Mouse (Mus musculus) lung, postnatal 14 days (tissue): ENCODE results near the gene Plagl2.
"Not testable (repeated sequence)": the region's sequence is repeated elsewhere in the genome, so short reads cannot be mapped to it uniquely, and the experiment has no call there.

Source experiments
- DNase-seq: peaks from one replicate; pipeline ENCODE4 v3.0.0; 2021

Gene Plagl2

DNA sequence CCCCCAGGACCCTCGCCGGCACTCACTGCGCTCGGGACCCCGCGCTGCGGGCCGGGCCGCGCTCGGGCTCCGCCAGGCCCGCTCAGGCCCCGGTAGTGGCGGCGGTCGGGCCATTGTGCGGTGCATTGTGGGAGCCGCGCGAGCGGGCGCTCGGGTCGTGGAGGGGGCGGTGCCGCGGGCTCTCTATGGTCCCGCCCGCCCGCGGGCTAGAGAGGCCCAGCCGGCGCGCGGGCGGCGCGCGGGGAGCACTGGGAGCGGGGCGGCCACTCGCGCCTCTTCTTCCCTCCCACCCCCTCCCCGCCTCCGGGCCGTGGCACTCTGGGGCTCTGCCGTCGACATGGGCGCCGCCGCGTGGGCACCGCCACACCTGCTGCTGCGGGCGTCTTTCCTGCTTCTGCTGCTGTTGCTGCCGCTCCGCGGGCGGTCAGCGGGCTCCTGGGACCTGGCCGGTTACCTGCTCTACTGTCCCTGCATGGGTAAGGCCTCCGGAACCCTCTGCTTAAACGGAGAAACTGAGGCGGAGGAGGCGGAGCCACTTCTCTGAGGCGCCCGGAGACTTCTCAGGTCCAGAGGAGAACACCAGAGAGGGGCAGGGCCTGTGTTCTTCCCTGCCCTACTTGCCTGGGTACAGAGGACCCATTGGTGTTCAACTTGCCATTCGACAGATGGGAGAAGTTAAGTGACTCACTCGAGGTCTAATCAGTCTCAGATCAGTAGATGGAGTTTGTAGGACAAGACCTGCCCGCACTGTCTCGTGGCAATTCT is at the start of gene Plagl2, which contains the start of gene Pofut1:
Plagl2 (minus strand) TSS at position 177 of the 765 bp plus-strand sequence.
Pofut1 (plus strand) TSS at position 284 of the 765 bp plus-strand sequence.
- peak; percentile 90 for DNase-seq

DNA sequence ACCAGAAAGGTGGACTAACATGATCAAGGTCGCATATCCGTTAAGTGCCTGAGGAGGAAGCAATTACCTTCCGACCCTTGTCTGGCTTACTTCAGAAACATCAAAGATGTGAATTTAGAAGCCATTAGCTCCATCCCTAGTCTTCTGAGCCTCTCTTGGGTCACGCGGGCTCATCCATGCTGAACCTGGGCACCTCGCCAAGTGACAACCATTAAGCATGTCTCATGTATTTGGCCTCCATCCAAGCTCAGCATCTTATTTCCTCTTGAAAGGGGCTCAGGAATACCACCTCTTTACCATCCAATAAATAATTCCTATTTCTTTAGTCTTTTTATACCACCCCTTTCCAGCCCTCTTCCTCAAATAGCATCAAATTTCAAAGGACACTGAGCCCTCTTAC is 46.6 kb upstream of the Plagl2 start:
- peak; percentile 34 for DNase-seq

DNA sequence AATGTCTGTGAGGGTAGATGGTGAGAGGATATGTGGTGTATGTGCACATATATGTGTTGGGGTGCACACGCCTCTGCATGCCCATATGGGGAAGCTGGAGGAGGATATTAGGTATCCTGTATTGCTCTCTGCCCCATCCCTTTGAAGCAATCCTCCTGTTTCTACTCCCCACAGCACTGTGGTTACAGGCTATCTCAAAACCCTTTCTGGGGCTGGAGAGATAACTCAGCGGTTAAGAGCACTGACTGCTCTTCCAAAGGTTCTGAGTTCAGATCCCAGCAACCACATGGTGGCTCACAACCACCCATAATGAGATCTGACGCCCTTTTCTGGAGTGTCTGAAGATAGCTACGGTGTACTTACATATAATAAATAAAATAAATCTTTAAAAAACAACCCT is 45.3 kb upstream of the Plagl2 start:
- no peak for DNase-seq

DNA sequence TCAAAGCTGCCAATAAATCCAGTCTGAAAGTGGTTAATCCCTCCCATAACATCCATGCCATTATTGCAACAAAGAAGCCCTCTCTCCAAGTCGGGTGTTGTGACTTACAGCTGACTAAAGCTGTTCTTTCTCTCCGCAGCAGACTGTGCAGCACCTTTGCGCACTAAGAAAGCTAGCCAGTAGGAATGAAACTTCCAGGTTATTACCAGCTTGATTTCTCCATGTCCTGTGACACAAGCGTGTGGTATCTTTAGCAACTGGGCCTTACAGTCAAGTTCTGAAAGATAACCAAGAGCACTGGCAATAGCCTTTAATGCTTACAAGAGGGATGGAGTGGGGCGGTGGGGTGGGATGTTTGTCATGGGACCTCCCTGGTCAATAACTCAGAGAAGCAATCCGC is 42.7 kb upstream of the Plagl2 start:
- DNase-seq, result no peak

DNA sequence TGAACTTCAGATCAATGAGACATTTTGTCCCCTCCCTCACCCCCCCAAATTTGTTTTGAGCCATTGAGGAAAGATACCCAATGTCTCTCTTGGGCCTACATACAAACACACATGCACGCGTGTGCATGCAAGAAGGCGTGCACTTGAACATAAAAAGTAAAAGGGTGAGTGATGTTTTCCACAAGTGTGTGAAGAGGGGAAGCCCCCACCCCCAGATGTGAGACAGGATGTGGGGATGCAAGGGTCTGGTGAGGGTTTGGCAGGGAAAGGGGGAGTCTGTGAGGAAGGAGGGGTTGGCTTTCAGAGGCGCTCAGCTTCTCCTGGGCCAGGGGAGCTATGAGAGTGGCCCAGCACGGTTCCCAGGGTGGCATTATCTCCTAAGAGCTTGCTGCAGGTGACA is 37.1 kb upstream of the Plagl2 start:
- DNase-seq, result no peak

DNA sequence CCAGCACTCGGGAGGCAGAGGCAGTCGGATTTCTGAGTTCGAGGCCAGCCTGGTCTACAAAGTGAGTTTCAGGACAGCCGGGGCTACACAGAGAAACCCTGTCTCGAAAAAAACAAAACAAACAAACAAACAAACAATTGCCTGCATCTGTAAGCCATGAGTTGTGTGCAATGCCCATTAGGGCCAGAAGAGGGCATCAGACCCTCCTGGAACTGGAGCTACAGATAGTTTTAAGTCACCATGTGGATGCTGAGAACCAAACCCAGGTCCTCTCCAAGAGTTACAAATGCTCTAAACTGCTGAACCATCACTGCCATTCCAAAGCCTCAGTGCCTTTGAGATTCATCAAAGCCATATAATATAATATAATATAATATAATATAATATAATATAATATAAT is 35.6 kb upstream of the Plagl2 start:
- not testable (repeated sequence) for DNase-seq

DNA sequence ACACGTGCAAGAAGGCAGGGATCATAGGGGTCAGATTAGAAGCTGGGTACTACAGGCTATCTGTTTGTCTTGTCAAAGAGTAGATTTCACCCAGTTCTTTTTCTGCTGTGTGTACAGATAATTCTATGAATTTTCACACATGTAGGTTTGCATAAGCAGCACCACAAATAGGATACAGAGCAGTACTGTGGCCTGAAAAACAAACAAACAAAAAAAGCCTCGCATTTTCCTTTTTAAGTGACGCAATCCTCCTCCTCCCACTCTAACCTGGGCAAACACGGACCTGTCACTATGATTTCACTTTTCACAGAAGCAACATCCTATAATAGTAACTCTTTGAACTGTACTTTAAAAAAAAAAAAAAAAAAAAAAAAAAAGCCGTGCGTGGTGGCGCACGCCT is 35.2 kb upstream of the Plagl2 start:
- no peak for DNase-seq

DNA sequence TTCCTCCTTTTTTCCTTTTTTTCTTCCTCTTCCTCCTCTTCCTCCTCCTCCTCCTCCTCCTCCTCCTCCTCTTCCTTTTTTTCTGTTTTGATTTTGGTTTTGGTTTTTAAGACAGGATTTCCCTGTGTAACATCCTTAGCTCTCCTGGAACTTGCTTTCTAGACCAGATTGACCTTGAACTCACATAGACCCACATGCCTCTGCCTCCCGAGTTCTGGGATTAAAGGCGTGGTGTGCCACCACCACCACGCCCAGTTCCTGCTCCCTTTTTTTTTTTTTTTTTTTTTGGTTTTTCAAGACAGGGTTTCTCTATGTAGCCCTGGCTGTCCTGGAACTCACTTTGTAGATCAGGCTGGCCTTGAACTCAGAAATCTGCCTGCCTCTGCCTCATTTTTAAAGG is 34.4 kb upstream of the Plagl2 start:
- DNase-seq, result not testable (repeated sequence)

DNA sequence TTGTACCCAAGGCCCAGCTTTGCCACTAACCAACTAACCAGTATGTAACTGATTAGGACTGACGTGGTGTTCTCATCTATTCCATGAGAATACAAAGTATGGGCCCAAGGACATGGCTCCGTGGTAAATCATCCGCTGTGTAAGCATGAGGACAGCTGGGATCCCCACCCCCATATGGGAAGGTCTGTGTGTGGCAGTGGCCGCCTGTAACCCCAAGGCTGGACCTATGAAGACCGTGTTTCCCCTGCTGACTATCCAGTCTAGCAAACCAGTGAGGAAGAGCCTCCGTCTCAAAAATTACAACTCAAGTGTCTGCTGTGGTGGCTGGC is 33.7 kb upstream of the Plagl2 start:
- DNase-seq, result no peak

DNA sequence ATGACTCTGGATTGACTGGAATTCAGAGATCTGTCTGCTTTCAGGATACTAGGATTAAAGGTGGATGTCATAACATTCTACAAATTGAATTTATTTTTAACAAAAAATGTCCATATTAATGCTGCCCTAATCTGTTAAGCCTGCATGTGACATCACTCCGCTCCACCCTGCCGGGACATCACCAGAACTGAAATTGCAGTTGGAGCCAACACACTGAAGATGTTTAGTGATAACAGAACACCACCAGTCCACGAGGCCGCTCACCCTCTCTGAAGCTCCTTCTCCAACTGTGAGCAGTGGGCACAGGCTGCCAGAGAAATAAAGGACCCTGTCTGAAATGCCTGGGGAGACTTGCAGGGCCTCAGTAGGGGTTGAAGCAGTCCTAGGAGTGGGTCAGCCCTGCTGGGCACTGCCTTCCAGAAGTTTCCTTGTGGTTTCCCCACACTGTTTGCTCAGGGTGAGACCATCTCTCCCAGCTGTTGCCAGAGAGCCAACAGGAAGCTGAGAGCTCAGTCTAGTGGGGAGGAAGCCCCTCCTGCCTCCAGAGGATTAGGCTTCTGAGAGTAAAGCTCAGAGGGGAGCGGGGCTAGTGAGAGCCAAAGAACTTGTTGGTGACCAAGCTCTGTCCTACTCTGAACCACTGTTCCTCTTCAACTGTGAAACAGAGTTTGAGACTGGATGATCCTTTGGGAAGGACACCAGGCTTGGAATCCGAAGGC is 33.1 kb upstream of the Plagl2 start:
- DNase-seq, result peak; percentile 15

DNA sequence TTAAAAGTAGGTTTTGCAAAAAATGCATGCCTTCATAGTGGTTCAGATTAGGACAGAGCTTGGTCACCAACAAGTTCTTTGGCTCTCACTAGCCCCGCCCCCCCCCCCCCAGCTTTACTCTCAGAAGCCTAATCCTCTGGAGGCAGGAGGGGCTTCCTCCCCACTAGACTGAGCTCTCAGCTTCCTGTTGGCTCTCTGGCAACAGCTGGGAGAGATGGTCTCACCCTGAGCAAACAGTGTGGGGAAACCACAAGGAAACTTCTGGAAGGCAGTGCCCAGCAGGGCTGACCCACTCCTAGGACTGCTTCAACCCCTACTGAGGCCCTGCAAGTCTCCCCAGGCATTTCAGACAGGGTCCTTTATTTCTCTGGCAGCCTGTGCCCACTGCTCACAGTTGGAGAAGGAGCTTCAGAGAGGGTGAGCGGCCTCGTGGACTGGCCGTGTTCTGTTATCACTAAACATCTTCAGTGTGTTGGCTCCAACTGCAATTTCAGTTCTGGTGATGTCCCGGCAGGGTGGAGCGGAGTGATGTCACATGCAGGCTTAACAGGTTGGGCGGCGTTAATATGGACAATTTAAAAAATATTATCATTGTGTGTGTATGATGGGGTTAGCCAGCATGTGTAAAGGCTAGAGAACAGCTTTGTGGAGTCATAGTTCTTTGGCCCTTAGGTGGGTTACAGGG is 29.1 kb upstream of the Plagl2 start:
- not testable (repeated sequence) for DNase-seq

DNA sequence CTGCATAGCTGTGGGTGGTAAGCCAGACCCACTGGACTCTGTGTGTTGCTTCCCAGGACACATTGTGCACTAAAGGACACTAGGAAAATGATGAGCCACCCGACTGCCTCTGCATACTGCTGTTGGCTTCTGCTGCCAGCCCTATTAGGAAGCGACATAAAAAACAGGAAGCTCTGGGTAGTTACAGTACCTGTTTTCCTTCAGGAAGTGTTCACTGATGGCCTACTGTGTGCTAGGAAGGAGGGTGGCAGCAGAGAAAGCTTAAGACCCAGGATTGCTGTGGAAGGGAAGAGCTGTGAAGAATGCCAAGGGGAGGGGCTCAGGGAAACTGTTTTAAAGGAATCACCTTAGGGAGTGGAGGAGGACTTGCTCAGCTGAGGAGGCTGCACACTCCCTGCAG is 26.1 kb upstream of the Plagl2 start:
- DNase-seq, result no peak

DNA sequence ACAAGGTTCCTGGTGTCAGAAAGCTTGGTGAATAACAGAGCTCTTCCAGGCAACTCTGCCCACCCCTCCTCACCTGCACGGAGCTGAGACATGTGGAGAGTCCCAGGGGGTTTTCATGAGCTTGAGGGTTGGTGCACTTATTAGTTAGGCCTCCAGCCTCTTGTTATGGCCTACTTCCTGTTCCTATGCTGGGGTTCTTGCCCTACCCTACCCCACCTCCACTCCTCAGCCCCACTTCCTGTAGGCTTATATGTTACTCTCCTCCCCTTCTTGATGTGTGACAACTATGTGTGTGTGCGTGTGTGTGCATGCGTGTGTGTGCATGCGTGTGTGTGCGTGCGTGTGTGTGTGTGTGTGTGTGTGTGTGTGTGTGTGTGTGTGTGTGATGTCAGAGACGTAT is 21.8 kb upstream of the Plagl2 start:
- DNase-seq, result no peak

DNA sequence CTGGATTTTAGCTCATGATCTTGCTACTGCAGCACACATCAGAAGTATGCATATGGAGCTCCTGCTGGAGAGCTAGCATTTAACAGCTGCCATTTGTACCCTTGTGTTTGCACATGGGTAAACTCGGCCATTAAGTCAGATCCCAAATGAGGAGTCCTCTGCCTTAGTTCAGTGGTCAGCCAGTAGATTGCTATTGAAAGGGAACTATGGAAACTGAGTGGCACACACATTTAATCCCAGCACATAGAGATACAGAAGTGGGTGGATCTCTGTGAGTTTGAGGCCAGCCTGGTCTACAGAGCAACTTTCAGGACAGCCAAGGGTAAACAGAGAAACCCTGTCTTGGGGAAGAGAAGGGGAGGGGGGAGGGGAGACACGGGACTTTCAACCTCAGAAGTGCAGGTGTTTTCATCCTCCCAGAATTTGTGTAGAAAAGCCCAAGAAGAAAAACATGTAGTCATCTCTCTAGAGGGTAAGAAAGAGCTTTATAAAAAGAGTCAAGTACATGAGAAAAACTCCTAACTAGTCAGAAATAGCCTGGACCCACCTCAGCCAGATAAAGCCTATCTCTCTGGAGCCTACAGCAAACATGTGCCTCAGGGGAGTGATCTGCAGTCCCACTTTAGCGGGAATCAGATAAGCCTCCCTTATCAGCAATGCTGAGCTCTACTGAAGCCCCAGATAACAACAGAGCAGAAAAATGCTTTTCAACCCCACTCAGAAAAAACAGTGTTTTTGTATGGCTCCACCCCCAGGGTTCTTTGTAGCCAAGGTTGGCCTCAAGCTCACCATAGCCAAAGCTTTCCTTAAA is 18.8 kb upstream of the Plagl2 start:
- no peak for DNase-seq

DNA sequence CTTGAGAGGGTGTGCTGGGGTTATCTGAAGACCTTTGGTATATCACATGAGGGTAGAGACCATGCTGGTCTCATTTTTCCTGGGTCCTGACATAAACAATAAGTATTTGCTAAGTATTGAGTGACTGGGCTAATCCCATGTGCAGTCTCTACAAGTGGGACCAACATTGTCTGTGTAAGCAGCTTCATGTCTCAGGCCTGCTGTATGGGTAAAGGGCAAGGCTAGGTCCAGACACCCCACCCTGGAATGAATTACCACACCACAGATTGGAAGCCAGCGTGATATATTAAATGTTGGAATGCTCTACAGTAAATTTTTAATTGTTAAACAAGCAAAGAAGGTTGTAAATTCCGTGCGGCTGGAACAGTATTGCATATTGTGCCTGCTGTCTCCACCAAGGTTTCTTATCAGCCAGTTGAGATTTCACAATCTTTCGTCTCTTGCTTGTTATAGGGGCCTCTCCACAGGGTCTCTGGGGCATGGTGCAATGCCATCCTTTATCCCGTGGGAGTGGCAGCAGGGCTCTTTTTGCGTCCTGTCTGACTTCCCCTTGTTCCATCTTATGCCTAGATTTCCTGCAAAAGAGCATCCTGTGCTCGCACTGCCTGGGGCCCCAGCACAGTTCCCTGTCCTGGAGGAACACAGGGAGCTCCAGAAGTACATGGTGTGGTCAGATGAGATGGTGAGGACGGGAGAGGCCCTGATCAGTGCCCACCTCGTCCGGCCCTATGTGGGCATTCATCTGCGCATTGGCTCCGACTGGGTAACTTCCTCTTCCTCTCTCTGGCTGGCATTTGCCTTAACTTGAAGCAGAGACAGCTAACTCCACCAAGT is 18.0 kb upstream of the Plagl2 start:
- DNase-seq, result no peak

DNA sequence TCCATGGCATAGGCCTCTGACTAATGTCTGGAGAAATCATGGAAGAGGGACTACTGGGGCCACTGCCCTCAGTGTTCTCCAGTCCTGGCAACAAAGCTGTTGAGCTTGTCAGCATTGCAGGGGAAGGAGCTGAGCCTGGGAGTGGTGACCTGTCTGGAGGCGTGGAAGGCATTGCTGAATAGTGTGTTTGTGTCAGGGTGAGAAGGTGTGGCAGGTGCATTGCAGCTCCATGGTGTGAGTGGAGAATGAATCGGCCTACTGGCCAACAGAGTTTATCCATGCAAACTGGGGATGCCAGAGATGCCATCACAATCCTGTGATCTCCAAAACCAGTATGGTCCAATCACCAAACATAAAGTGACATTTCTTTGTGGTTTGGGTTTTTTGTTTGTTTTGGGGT is 15.4 kb upstream of the Plagl2 start:
- DNase-seq, result no peak

DNA sequence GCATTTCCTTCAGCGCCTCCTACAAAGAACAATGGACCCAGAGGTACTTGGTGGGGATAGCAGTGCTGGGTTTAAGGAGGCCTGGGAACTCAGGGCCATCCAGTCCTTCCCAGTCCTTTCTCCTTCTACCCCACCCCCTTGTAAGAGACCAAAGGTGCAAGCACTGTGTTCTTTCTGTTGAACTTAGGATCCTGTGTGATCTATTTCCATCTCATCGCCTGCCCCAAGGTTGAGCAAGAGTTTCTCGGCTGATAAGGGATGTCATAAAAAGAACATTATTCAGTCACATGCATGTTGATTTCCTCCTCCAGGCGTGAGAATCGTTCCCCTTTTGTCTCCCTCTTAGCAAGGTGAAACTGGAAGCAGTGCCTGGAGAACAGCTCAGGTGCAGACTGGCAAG is 8.5 kb upstream of the Plagl2 start:
- no peak for DNase-seq

DNA sequence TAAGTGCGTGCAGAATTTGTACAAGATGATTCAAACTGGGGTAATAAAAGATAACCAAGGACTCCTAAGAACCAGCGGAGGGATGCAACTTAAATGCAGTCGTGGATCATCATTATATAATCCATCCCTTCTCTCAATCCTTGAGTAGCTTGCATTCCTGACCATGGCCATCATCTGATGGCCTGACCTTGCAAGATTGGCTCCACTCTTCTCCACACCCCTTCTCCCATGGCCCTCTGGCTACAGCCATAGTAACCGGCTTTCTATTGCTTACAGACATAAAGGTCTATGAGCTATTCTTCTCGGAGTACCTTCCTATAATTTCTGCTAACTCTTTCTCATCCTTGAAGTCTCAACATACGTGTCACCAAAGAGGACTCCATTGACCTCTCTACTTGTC is 930 bp upstream of the Plagl2 start:
- no peak for DNase-seq

DNA sequence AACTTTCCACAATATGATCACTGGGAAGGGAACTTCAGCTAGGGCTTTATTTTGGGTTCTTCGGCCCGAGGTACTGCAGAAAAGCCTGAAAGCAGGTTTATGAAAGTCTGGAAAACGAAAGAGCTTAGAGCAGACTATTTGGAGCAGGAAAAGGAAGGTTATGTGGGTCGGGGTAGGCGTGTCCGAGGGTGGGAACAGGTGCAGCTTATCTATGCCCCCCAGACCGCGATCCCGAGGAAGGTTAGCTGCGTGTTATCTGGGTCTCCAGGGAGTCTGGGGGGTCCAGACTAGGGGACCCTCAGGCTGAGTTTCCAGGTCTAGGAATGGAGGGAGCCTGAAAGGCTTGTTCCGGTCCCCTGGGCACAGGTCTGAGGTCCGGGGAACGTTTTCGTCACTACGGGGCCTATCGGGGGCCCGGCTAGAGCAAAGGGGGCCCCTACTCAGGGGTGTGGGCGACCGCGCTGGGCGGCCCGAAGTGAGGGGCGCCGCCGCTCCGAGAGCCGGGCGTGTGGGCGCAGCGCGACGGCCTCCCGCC is 458 bp downstream of the Plagl2 start:
- DNase-seq, result no peak

DNA sequence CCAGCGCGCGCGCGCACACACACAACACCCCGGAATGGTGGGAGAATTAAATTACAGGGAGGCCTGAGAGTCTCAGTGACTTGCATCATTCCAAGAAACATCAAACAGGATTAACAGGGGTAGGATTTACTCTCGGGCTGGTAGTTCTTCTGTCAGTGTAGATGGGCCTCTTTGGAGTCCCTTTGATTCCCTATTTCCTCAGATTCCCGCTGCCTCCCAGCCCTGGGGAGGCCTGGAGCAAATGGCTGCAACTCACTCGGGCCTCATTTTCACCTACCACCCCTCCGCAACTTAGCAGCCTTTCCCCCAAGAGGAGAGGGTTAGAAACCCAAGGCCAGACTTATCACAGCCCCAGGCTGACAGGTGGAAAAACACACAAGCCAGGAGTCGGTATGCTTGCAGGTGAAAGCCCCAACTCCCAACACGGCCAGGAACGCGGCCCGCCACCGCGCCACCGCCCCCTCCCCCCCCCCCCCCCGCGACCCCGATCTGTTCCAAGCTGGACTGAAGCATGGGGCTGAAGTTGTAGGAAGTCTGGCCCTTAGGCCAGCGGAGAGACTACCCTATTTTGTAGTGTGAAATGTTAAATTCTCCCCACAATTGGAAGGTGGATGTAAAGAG is 1.3 kb downstream of the Plagl2 start:
- no peak for DNase-seq
